Mouse (Mus musculus) intestine, postnatal 0 days (tissue): Measurements from ENCODE around the gene Rbks. TPM values are rescaled to one million over a fixed set of nuclear protein-coding genes. Genes with fewer than 3 reads are reported as not detected.

Experiments
- ATAC-seq: fragments of 200-750 bp; cut with Nextera tagmentation; 2 replicates; pipeline ENCODE4 v1.8.0; 2017; ENCODE audit warnings: mild to moderate bottlenecking, moderate TSS enrichment, moderate library complexity
- H3K27ac ChIP-seq: fragments of 300-500 bp; sonication (generic); 2 replicates; pipeline ENCODE4 v1.5.1; 2014; ENCODE audit warnings: mild to moderate bottlenecking, low read depth, low read length, moderate library complexity
- H3K27me3 ChIP-seq: fragments of 300-500 bp; sonication (generic); replicated peaks from 2 replicates; pipeline ENCODE4 v1.6.1; 2014; ENCODE audit warnings: low read length, mixed read lengths; ENCODE audit not compliant: control insufficient read depth, insufficient read depth
- H3K36me3 ChIP-seq: fragments of 300-500 bp; sonication (generic); 2 replicates; pipeline ENCODE4 v1.6.1; 2014; ENCODE audit warnings: mild to moderate bottlenecking, moderate library complexity; ENCODE audit not compliant: control insufficient read depth, insufficient read depth
- H3K4me1 ChIP-seq: fragments of 300-500 bp; sonication (generic); replicated peaks from 2 replicates; pipeline ENCODE4 v1.6.1; 2014; ENCODE audit warnings: antibody characterized with exemption, low read length, mixed read lengths; ENCODE audit not compliant: control insufficient read depth, insufficient read depth
- H3K4me2 ChIP-seq: fragments of 300-500 bp; sonication (generic); replicated peaks from 2 replicates; pipeline ENCODE4 v1.6.1; 2014; ENCODE audit warnings: low read depth, mild to moderate bottlenecking, moderate library complexity
- H3K4me3 ChIP-seq: fragments of 300-500 bp; sonication (generic); 2 replicates; pipeline ENCODE4 v1.5.1; 2014; ENCODE audit warnings: low read depth, low read length
- H3K9ac ChIP-seq: fragments of 300-500 bp; sonication (generic); 2 replicates; pipeline ENCODE4 v1.6.1; 2014; ENCODE audit warnings: mild to moderate bottlenecking, low read depth, low read length
- H3K9me3 ChIP-seq: fragments of 300-500 bp; sonication (generic); 2 replicates; pipeline ENCODE4 v1.6.1; 2016; ENCODE audit warnings: mixed run types; ENCODE audit not compliant: control insufficient read depth
- CTCF ChIP-seq: sonication (generic); IDR thresholded peaks from 2 replicates; pipeline ENCODE4 v1.5.1; 2016; ENCODE audit warnings: low read depth, mild to moderate bottlenecking, control low read depth, antibody characterized with exemption, moderate library complexity
- WGBS: fragments of 180-500 bp; shearing (Covaris S2); extraction: QIAGEN DNeasy Blood & Tissue Kit; methylation state at CpG from one replicate; pipeline ENCODE4 v1.1.7; 2014; 5-methylcytosine and 5-hydroxymethylcytosine counted together
- polyA plus RNA-seq: library from polyadenylated mRNA; unstranded; fragments of >200 nt; fragmentation: Nextera tagmentation; extraction: Ambion mirVana; gene quantifications from 2 replicates; pipeline ENCODE4 v1.2.1, GENCODE M21; 2015

Gene Rbks
- polyA plus RNA-seq, 1 experiment from 2014 or later: 22.3 TPM

- ATAC-seq: no peak
- H3K9me3 ChIP-seq: no peaks in the 10 kb centered on the region
- H3K4me1 ChIP-seq: no peaks in the 10 kb centered on the region
- H3K9ac ChIP-seq: no peak overlapping the region
- no peaks in the 10 kb centered on the region for H3K27me3 ChIP-seq
- TF ChIP-seq CTCF: no peak
- H3K4me3 ChIP-seq: no peak overlapping the region
- no peak overlapping the region for H3K4me2 ChIP-seq
- no peaks in the 10 kb centered on the region for H3K36me3 ChIP-seq
- WGBS: 72% methylated on average over 6 of the region's 6 CpGs
- H3K27ac ChIP-seq: no peak overlapping the region
These were observed 27.1 kb upstream of the Rbks start for GRCm38 (mm10) chr5:31724519-31724918.

GRCm38 (mm10) chr5:31715486-31716150, 18.2 kb upstream of the Rbks start:
- Histone ChIP-seq H3K9me3 (no peaks in the 10 kb centered on the region), H3K4me1 (peaks cover 13% of the 10 kb centered on the region), H3K27me3 (no peaks in the 10 kb centered on the region), H3K4me3 (no peak overlapping the region), H3K9ac (no peak overlapping the region), H3K27ac (no peak overlapping the region), H3K4me2 (no peak overlapping the region), H3K36me3 (no peaks in the 10 kb centered on the region)
- no peak for ATAC-seq
- WGBS: 44% methylated on average over 4 of the region's 4 CpGs
- TF ChIP-seq CTCF: no peak

GRCm38 (mm10) chr5:31713841-31714264, 16.4 kb upstream of the Rbks start:
- no peaks in the 10 kb centered on the region for H3K36me3 ChIP-seq
- peak; percentile 70 for ATAC-seq
- no peaks in the 10 kb centered on the region for H3K9me3 ChIP-seq
- TF ChIP-seq CTCF: no peak
- H3K9ac ChIP-seq: no peak overlapping the region
- peak overlapping the region; percentile 92 for H3K27ac ChIP-seq
- H3K27me3 ChIP-seq: no peaks in the 10 kb centered on the region
- H3K4me1 ChIP-seq: peaks cover 13% of the 10 kb centered on the region
- H3K4me3 ChIP-seq: no peak overlapping the region
- peak overlapping the region; percentile 42 for H3K4me2 ChIP-seq
- 43% methylated on average over 5 of the region's 5 CpGs for WGBS

GRCm38 (mm10) chr5:31713280-31713711, 15.9 kb upstream of the Rbks start:
- 30% methylated on average over 2 of the region's 2 CpGs for WGBS
- no peak overlapping the region for H3K9ac ChIP-seq
- no peaks in the 10 kb centered on the region for H3K27me3 ChIP-seq

GRCm38 (mm10) chr5:31709389-31709788, 12.0 kb upstream of the Rbks start:
- Histone ChIP-seq H3K36me3 (0 out of 2 replicates have a peak, but pooled peaks cover 6% of the 10 kb centered on the region), H3K4me1 (peaks cover 5% of the 10 kb centered on the region; the same call in 1 of the 2 replicates), H3K27me3 (no peaks in the 10 kb centered on the region), H3K9ac (no peak overlapping the region), H3K27ac (no peak overlapping the region), H3K4me2 (no peak overlapping the region), H3K9me3 (no peaks in the 10 kb centered on the region), H3K4me3 (no peak overlapping the region)
- peak; percentile 55 for TF ChIP-seq CTCF
- 77% methylated on average over 1 of the region's 1 CpGs for WGBS
- ATAC-seq: no peak

More at GRCm38 (mm10) chr5:31713280-31713711, 15.9 kb upstream of the Rbks start:
- peak; percentile 94 for ATAC-seq
- H3K36me3 ChIP-seq: no peaks in the 10 kb centered on the region
- H3K4me2 ChIP-seq: peak overlapping the region; percentile 42
- no peaks in the 10 kb centered on the region for H3K9me3 ChIP-seq
- peak overlapping the region; percentile 92 for H3K27ac ChIP-seq
- no peak for TF ChIP-seq CTCF
- H3K4me3 ChIP-seq: no peak overlapping the region
- H3K4me1 ChIP-seq: peaks cover 13% of the 10 kb centered on the region

GRCm38 (mm10) chr5:31706826-31707225, 9.4 kb upstream of the Rbks start:
- TF ChIP-seq CTCF: no peak
- 80% methylated on average over 4 of the region's 4 CpGs for WGBS
- Histone ChIP-seq H3K27ac (no peak overlapping the region), H3K9me3 (no peaks in the 10 kb centered on the region), H3K4me2 (no peak overlapping the region), H3K4me3 (no peak overlapping the region), H3K36me3 (peaks cover 20% of the 10 kb centered on the region), H3K27me3 (no peaks in the 10 kb centered on the region), H3K4me1 (no peaks in the 10 kb centered on the region), H3K9ac (no peak overlapping the region)
- ATAC-seq: no peak
